Mouse (Mus musculus) G1E (cell line): Measurements from ENCODE around the gene Cd180. TPM values are rescaled to one million over a fixed set of nuclear protein-coding genes. Genes with fewer than 3 reads are reported as not detected.

Experiments
- ATAC-seq: 2 replicates; pipeline ENCODE4 v1.8.0; 2016; ENCODE audit warnings: mild to moderate bottlenecking; ENCODE audit not compliant: insufficient number of reproducible peaks, poor library complexity, low FRiP score, severe bottlenecking; ENCODE audit errors: extremely low read depth
- DNase-seq: peaks from one replicate; pipeline ENCODE4 v3.0.0; 2012; ENCODE audit warnings: low spot score
- H3K27me3 ChIP-seq: 2 replicates; pipeline ENCODE4 v1.6.1; 2012; ENCODE audit warnings: mild to moderate bottlenecking, low read length, inconsistent platforms; ENCODE audit not compliant: insufficient read depth
- H3K36me3 ChIP-seq: replicated peaks from 2 replicates; pipeline ENCODE3; 2012; ENCODE audit warnings: mild to moderate bottlenecking, inconsistent platforms
- H3K4me1 ChIP-seq: 2 replicates; pipeline ENCODE4 v1.6.1; 2012; ENCODE audit warnings: low read depth, low read length, inconsistent platforms, mixed read lengths; ENCODE audit not compliant: insufficient read depth
- H3K4me3 ChIP-seq: 2 replicates; pipeline ENCODE4 v1.5.1; 2012; ENCODE audit warnings: low read depth, mild to moderate bottlenecking, inconsistent platforms, low read length, moderate library complexity, mixed read lengths
- H3K9me3 ChIP-seq: replicated peaks from 2 replicates; pipeline ENCODE4 v1.6.1; 2012; ENCODE audit warnings: inconsistent platforms
- CTCF ChIP-seq: IDR thresholded peaks from 2 replicates; pipeline ENCODE4 v1.5.1; 2012; ENCODE audit warnings: low read depth, low read length, inconsistent platforms, mixed read lengths
- GATA1 ChIP-seq: IDR thresholded peaks from 2 replicates; pipeline ENCODE4 v1.6.1; 2012; ENCODE audit warnings: borderline replicate concordance, low read length, inconsistent platforms, mixed read lengths
- GATA2 ChIP-seq: IDR thresholded peaks from 2 replicates; pipeline ENCODE4 v1.6.1; 2012; ENCODE audit warnings: low read depth, low read length, inconsistent platforms, borderline replicate concordance
- POLR2AphosphoS5 ChIP-seq: IDR thresholded peaks from 2 replicates; pipeline ENCODE4 v1.6.1; 2012; ENCODE audit warnings: low read depth, low read length, inconsistent platforms; ENCODE audit not compliant: insufficient replicate concordance
- TAL1 ChIP-seq: conservative IDR thresholded peaks from 2 replicates; pipeline ENCODE4 v1.6.1; 2012; ENCODE audit warnings: low read depth, low read length, inconsistent platforms, mixed read lengths
- polyA plus RNA-seq: library from polyadenylated mRNA; stranded (reverse); fragments of >175 nt; gene quantifications from 2 replicates; pipeline ENCODE4 v1.2.3, GENCODE M21; 2012
- total RNA-seq, 2 experiments: library from RNA; stranded (forward) in 1 of 2; stranded (reverse) in 1 of 2; fragments of 200-1000 nt in 1 of 2; fragments of >200 nt in 1 of 2; fragmentation: Nextera tagmentation in 1 of 2; gene quantifications; 2 replicates each; pipeline ENCODE4 v1.2.3; 2014 to 2017

Cd180 gene
- total and polyA plus RNA-seq, 3 experiments: 1.3 TPM; not detected in 2

DNA sequence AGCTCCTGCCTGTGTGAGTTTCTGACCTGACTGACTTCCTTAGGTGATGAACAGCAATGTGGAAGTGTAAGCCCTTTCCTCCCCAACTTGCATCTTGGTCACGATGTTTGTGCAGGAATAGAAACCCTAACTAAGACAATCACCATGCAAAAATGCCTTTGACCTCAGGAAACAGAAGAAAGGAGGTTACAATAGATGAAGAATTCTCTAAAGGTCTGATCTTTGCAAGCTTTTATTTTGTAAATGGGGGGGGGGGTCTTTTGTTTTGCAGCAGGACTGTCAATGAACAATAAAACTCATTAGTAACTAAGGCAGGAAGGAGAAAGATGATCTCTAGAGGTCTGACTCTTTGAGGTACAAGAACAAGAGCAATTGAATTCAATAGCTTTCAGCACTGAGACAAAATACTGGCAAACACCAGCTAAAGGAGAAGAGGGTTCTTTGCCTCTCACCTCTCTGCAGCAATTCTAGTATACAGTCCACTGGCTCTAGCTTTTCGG, 38.2 kb upstream of the Cd180 start:
- Histone ChIP-seq H3K9me3 (no peaks in the 10 kb centered on the region), H3K4me1 (no peaks in the 10 kb centered on the region), H3K4me3 (no peak overlapping the region), H3K36me3 (no peaks in the 10 kb centered on the region), H3K27me3 (peaks cover 4% of the 10 kb centered on the region; the same call in 1 of the 2 replicates)
- ATAC-seq (no peak), DNase-seq (no peak)
- TF ChIP-seq CTCF (no peak), TAL1 (no peak), GATA2 (no peak), GATA1 (no peak), POLR2AphosphoS5 (no peak)

DNA sequence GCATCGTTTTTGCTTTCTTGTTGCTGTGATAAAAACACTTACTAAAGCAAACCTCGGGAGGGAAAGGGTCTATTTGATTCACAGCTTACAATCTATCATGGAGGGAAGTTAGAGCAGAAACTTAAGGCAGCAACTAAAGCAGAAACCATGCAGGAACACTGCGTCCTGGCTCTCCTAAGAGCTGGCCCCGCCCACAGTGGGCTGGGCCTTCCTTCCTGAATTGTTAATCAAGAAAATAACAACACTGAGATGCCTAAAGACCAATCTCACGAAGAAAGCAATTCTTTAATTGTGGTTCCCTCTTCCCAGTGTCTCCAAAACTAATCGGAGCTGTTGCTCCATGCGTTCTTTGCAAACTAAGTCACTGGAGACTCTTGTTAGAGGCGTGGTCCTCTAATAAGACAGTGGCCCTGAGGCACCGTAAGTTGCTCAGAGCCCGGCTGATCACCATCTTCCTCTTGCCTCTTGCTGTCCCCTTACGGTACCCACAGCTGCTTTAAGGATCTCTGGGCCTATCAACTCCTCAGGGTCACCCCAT, 37.1 kb upstream of the Cd180 start:
- H3K9me3 ChIP-seq: no peaks in the 10 kb centered on the region
- H3K27me3 ChIP-seq: no peaks in the 10 kb centered on the region
- TF ChIP-seq GATA1 (no peak), POLR2AphosphoS5 (no peak), CTCF (no peak), TAL1 (no peak), GATA2 (no peak)
- no peaks in the 10 kb centered on the region for H3K36me3 ChIP-seq
- no peaks in the 10 kb centered on the region for H3K4me1 ChIP-seq
- ATAC-seq: no peak
- no peak overlapping the region for H3K4me3 ChIP-seq
- no peak for DNase-seq

GRCm38 (mm10) chr13:102658223-102658839, 35.0 kb upstream of the Cd180 start:
- ATAC-seq: no peak
- DNase-seq: no peak
- Histone ChIP-seq H3K4me1 (no peaks in the 10 kb centered on the region), H3K4me3 (no peak overlapping the region), H3K36me3 (no peaks in the 10 kb centered on the region), H3K9me3 (no peaks in the 10 kb centered on the region), H3K27me3 (no peaks in the 10 kb centered on the region)
- TF ChIP-seq GATA1 (no peak), CTCF (no peak), TAL1 (no peak), GATA2 (no peak), POLR2AphosphoS5 (no peak)

GRCm38 (mm10) chr13:102664041-102664440, 29.3 kb upstream of the Cd180 start:
- Histone ChIP-seq H3K36me3 (no peaks in the 10 kb centered on the region), H3K4me1 (0 out of 2 replicates have a peak, but pooled peaks cover 3% of the 10 kb centered on the region), H3K27me3 (no peaks in the 10 kb centered on the region), H3K4me3 (no peak overlapping the region), H3K9me3 (no peaks in the 10 kb centered on the region)
- TF ChIP-seq GATA2: no peak
- TF ChIP-seq CTCF: no peak
- TF ChIP-seq GATA1: no peak
- no peak for TF ChIP-seq TAL1
- no peak for TF ChIP-seq POLR2AphosphoS5
- DNase-seq (no peak), ATAC-seq (no peak)

- H3K36me3 ChIP-seq: no peaks in the 10 kb centered on the region
- no peaks in the 10 kb centered on the region for H3K9me3 ChIP-seq
- H3K4me3 ChIP-seq: no peak overlapping the region
- ATAC-seq (no peak), DNase-seq (no peak)
- 0 out of 2 replicates have a peak, but pooled peaks cover 3% of the 10 kb centered on the region for H3K4me1 ChIP-seq
- H3K27me3 ChIP-seq: no peaks in the 10 kb centered on the region
- TF ChIP-seq POLR2AphosphoS5: no peak
- 0 out of 2 replicates have a peak, but pooled peaks have one; percentile 11 for TF ChIP-seq CTCF
- TF ChIP-seq GATA2: no peak
- no peak for TF ChIP-seq TAL1
- TF ChIP-seq GATA1: no peak
Observed at GRCm38 (mm10) chr13:102664843-102665587, 28.3 kb upstream of the Cd180 start.
